Mouse (Mus musculus) left cerebral cortex, adult 9 months (tissue): Measurements from ENCODE around the gene Arhgdib.
"Not testable (repeated sequence)": the region's sequence is repeated elsewhere in the genome, so short reads cannot be mapped to it uniquely, and the experiment has no call there.

ENCODE experiments used
- DNase-seq, 2 experiments: peaks; one replicate each; pipeline ENCODE4 v3.0.0; 2022; ENCODE audit warnings: low spot score in 2 of 2

Arhgdib gene

GRCm38 (mm10) chr6:136887854-136888253 is 53.8 kb downstream of the Arhgdib start:
- no peak for DNase-seq

DNA sequence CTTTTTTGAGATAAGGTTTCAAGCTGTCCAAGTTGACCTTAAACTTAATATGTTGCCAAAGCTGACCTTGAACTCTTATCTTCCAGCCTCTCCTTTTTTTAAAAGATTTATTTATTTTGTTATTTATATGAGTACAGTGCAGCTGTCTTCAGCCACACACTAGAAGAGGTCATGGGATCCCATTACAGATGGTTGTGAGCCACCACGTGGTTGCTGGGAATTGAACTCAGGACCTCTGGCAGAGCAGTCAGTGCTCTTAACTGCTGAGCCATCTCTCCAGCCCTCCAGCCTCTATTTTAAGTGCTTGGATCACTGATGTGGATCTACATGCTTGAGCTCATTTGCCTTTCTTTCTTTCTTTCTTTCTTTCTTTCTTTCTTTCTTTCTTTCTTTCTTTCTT is 56.9 kb downstream of the Arhgdib start:
- DNase-seq: not testable (repeated sequence)

DNA sequence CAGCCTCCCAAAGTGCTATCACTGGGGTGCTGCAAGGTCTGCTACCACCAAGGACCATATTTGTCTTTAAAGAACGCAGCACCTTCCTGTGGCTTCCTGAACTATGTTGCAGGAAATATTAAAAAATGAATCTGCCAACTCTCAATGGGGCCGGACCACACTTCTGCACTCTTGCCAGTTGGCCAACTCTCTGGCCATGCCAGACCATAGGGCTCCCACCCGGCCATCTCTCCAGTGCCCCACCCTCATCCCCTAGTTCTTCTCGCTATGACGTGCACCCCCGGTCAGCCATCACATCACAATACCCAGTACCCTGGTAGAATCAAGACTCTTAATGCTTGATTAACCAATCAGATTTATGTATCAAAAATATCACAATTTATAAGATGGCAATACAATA is 57.7 kb downstream of the Arhgdib start:
- no peak for DNase-seq

DNA sequence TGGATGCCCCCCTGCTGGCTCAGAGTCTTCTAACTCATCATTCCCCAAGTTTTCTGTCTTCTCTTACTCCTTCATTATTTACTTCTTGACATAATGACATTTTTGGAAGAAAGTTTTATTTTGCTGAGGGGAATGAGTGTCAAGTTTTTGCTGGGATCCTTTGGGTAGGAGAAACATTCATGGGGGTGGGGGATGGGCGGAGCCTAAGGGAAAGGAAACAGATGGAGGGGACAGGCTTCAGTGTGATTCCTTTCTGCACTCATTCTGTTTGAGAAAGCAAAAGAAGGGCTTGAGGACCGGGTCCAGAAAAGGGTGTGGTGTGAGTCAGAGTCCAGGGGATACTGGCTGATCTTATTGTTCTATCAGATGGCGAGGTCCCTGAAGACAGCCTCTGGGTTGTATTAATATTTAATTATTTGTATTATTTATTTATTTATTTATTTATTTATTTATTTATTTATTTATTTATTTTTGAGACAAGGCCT is 58.2 kb downstream of the Arhgdib start:
- DNase-seq: no peak

GRCm38 (mm10) chr6:136881678-136882077 is 60.0 kb downstream of the Arhgdib start:
- no peak for DNase-seq

- peak in 1 of 2 experiments; percentile 72 for DNase-seq
These were observed 66.0 kb downstream of the Arhgdib start, which contains the start of gene Mgp for GRCm38 (mm10) chr6:136875670-136876069. Gene Mgp (minus strand): TSS chr6:136875823.

DNA sequence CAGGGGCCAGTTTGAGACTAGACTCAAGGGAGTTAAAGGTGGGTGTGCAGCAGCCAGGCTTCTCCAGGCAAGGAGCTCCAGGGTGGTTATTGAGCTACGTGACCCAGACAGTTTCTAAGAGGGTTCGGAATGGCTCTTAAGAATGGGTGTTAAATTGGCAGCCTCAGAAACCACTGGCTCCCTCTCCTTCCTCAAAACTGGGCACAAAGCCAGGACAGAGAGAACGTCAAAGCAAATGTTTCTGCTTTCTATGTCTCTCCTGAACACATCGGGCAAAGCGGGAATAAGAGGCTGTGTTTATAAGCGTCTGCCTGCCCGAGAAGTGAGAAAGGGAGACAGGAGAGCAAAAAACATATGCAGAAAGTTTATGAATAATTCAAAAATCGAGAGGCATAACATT is 67.1 kb downstream of the Arhgdib start:
- DNase-seq: peak in 1 of 2 experiments; percentile 39
